Mouse (Mus musculus) lung, adult 2 months (tissue): Measurements from ENCODE around the gene Rad54l. TPM values are rescaled to one million over a fixed set of nuclear protein-coding genes. Genes with fewer than 3 reads are reported as not detected.

Source experiments
- DNase-seq: peaks from one replicate; pipeline ENCODE4 v3.0.0; 2022
- H3K4me1 ChIP-seq: fragments of 200-500 bp; 2 replicates; pipeline ENCODE4 v1.6.1; 2011; ENCODE audit warnings: low read length; ENCODE audit not compliant: control insufficient read depth, insufficient read depth
- H3K4me3 ChIP-seq: fragments of 200-500 bp; replicated peaks from 2 replicates; pipeline ENCODE3; 2011; ENCODE audit warnings: low read depth, mild to moderate bottlenecking, control low read depth, low read length; ENCODE audit errors: extremely low read depth
- CTCF ChIP-seq: fragments of 200-500 bp; IDR thresholded peaks from 2 replicates; pipeline ENCODE4 v1.5.1; 2011; ENCODE audit warnings: mild to moderate bottlenecking, low read length, control low read depth; ENCODE audit not compliant: insufficient read depth
- POLR2A ChIP-seq: fragments of 200-500 bp; IDR thresholded peaks from 2 replicates; pipeline ENCODE4 v1.6.1; 2011; ENCODE audit warnings: low read depth, mild to moderate bottlenecking, control low read depth, low read length, borderline replicate concordance; ENCODE audit errors: extremely low read depth
- WGBS: fragments of 180-500 bp; shearing (Covaris S2); methylation state at CpG from one replicate; pipeline ENCODE4 v1.1.7; 2018; 5-methylcytosine and 5-hydroxymethylcytosine counted together
- polyA plus RNA-seq: library from polyadenylated mRNA; depleted of rRNA; stranded (reverse); fragments of >200 nt; gene quantifications from 2 replicates; pipeline ENCODE4 v1.2.3, GENCODE M21; 2012

Rad54l gene
- polyA plus RNA-seq, 1 experiment: 0.70 TPM

GRCm38 (mm10) chr4:116075631-116076368 is 47.7 kb downstream of the Rad54l start:
- under 1% methylated on average over 75 of the region's 77 CpGs for WGBS
- peak; percentile 78 for DNase-seq
- Histone ChIP-seq H3K4me3 (peak overlapping the region; percentile 86), H3K4me1 (peaks cover 17% of the 10 kb centered on the region)
- TF ChIP-seq CTCF: no peak
- 0 out of 2 replicates have a peak, but pooled peaks have one; percentile 1 for TF ChIP-seq POLR2A

- Histone ChIP-seq H3K4me1 (peaks cover 17% of the 10 kb centered on the region), H3K4me3 (peak within 1 kb of the TSS; percentile 97)
- DNase-seq: peak; percentile 91
- peak; percentile 89 for TF ChIP-seq POLR2A
- TF ChIP-seq CTCF: no peak
- under 1% methylated on average over 55 of the region's 55 CpGs for WGBS
These were observed 48.4 kb downstream of the Rad54l start, which contains the start of the genes Uqcrh and Lrrc41 for GRCm38 (mm10) chr4:116074861-116075620. Uqcrh (minus strand) TSS chr4:116075071. Lrrc41 (plus strand) TSS chr4:116075269.

GRCm38 (mm10) chr4:116074145-116074675 is 49.3 kb downstream of the Rad54l start:
- no peak for DNase-seq
- TF ChIP-seq POLR2A (no peak), CTCF (no peak)
- Histone ChIP-seq H3K4me1 (peaks cover 17% of the 10 kb centered on the region), H3K4me3 (peak overlapping the region; percentile 97)
- under 1% methylated on average over 8 of the region's 8 CpGs for WGBS

- TF ChIP-seq POLR2A: no peak
- peak; percentile 6; the same call in 1 of the 2 replicates for TF ChIP-seq CTCF
- 45% methylated on average over 4 of the region's 4 CpGs for WGBS
- Histone ChIP-seq H3K4me1 (peaks cover 17% of the 10 kb centered on the region), H3K4me3 (no peak overlapping the region)
- DNase-seq: no peak
These were observed 50.3 kb downstream of the Rad54l start for GRCm38 (mm10) chr4:116073146-116073545.

GRCm38 (mm10) chr4:116070116-116070515 is 53.4 kb downstream of the Rad54l start:
- no peak for DNase-seq
- WGBS: 45% methylated on average over 6 of the region's 6 CpGs
- TF ChIP-seq POLR2A: no peak
- TF ChIP-seq CTCF: no peak
- H3K4me1 ChIP-seq: peaks cover 3% of the 10 kb centered on the region
- no peak overlapping the region for H3K4me3 ChIP-seq

- TF ChIP-seq CTCF: no peak
- no peak for TF ChIP-seq POLR2A
- Histone ChIP-seq H3K4me3 (no peak overlapping the region), H3K4me1 (no peaks in the 10 kb centered on the region)
- DNase-seq: no peak
- WGBS: 30% methylated on average over 1 of the region's 1 CpGs
These were observed 59.6 kb downstream of the Rad54l start for GRCm38 (mm10) chr4:116063855-116064254.

GRCm38 (mm10) chr4:116059012-116059726 is 64.3 kb downstream of the Rad54l start:
- no peak for DNase-seq
- Histone ChIP-seq H3K4me1 (0 out of 2 replicates have a peak, but pooled peaks cover 2% of the 10 kb centered on the region), H3K4me3 (no peak overlapping the region)
- TF ChIP-seq POLR2A: no peak
- TF ChIP-seq CTCF: no peak
- whole genome bisulfite sequencing: 74% methylated on average over 5 of the region's 5 CpGs

- Histone ChIP-seq H3K4me1 (peaks cover 6% of the 10 kb centered on the region; the same call in 1 of the 2 replicates), H3K4me3 (no peak overlapping the region)
- no peak for DNase-seq
- TF ChIP-seq POLR2A (no peak), CTCF (no peak)
- WGBS: 11% methylated on average over 1 of the region's 1 CpGs
These were observed 65.9 kb downstream of the Rad54l start for GRCm38 (mm10) chr4:116057559-116057958.
